Mouse (Mus musculus) CH12.LX (cell line): ENCODE data around the gene Kynu. TPM values are rescaled to one million over a fixed set of nuclear protein-coding genes. Genes with fewer than 3 reads are reported as not detected.

Experiments
- DNase-seq: peaks from one replicate; pipeline ENCODE4 v3.0.0-alpha.2; 2013; ENCODE audit errors: extremely low read depth
- H3K27ac ChIP-seq: 2 replicates; pipeline ENCODE4 v1.5.1; 2012; ENCODE audit warnings: low read depth, mild to moderate bottlenecking, control low read depth, moderate library complexity; ENCODE audit not compliant: insufficient read depth
- H3K27me3 ChIP-seq: replicated peaks from 2 replicates; pipeline ENCODE3; 2012; ENCODE audit warnings: inconsistent platforms
- H3K36me3 ChIP-seq, 2 experiments: replicated peaks in 1 of 2; 2 replicates each; pipeline versions ENCODE3 to v1.6.1; 2012; ENCODE audit warnings: inconsistent platforms in 1 of 2, low read length in 1 of 2, mild to moderate bottlenecking in 1 of 2, mixed read lengths in 1 of 2, moderate library complexity in 1 of 2; ENCODE audit not compliant: control insufficient read depth in 1 of 2, insufficient read depth in 1 of 2
- H3K4me1 ChIP-seq, 2 experiments: 2 replicates each; pipeline ENCODE4 v1.6.1; 2012; ENCODE audit warnings: inconsistent platforms in 1 of 2, moderate library complexity in 1 of 2; ENCODE audit not compliant: insufficient read depth in 2 of 2, control insufficient read depth in 1 of 2
- H3K4me2 ChIP-seq: 2 replicates; pipeline ENCODE4 v1.6.1; 2012; ENCODE audit warnings: low read depth, mild to moderate bottlenecking, control low read depth; ENCODE audit not compliant: poor library complexity, insufficient read depth, severe bottlenecking
- H3K4me3 ChIP-seq, 3 experiments: fragments of 150-350 bp in 1 of 3; sonication (generic) in 1 of 3; replicated peaks in 1 of 3; 2 replicates each; pipeline versions ENCODE3 to v1.5.1; 2011 to 2012; ENCODE audit warnings: low read depth in 2 of 3, low read length in 2 of 3, mild to moderate bottlenecking in 2 of 3, moderate library complexity in 2 of 3, control low read depth in 1 of 3, improper control_type of control experiment in 1 of 3, inconsistent platforms in 1 of 3, mixed read lengths in 1 of 3; ENCODE audit not compliant: poor library complexity in 1 of 3
- H3K79me2 ChIP-seq: replicated peaks from 2 replicates; pipeline ENCODE4 v1.6.1; 2012; ENCODE audit warnings: mild to moderate bottlenecking, moderate library complexity; ENCODE audit not compliant: control insufficient read depth, poor library complexity, insufficient read depth, severe bottlenecking; ENCODE audit errors: extremely low read depth
- H3K9ac ChIP-seq: 2 replicates; pipeline ENCODE4 v1.6.1; 2012; ENCODE audit warnings: low read depth, mild to moderate bottlenecking, control low read depth, moderate library complexity; ENCODE audit not compliant: insufficient read depth
- H3K9me3 ChIP-seq: replicated peaks from 2 replicates; pipeline ENCODE3; 2012; ENCODE audit warnings: low read length, inconsistent platforms, mixed read lengths
- CHD2 ChIP-seq: IDR thresholded peaks from 2 replicates; pipeline ENCODE4 v1.6.1; 2011; ENCODE audit warnings: low read length, improper control_type of control experiment
- ELF1 ChIP-seq: IDR thresholded peaks from 2 replicates; pipeline ENCODE4 v1.6.1; 2014; ENCODE audit warnings: low read depth, mild to moderate bottlenecking, inconsistent platforms, low read length, improper control_type of control experiment
- GABPA ChIP-seq: IDR thresholded peaks from 2 replicates; pipeline ENCODE4 v1.6.1; 2012; ENCODE audit warnings: low read depth, low read length, improper control_type of control experiment, inconsistent platforms; ENCODE audit not compliant: insufficient replicate concordance
- HCFC1 ChIP-seq: IDR thresholded peaks from 2 replicates; pipeline ENCODE4 v1.6.1; 2012; ENCODE audit warnings: low read depth, mild to moderate bottlenecking, inconsistent platforms, low read length, improper control_type of control experiment
- JUN ChIP-seq: IDR thresholded peaks from 2 replicates; pipeline ENCODE4 v1.6.1; 2011; ENCODE audit warnings: low read depth, mild to moderate bottlenecking, low read length, improper control_type of control experiment, moderate library complexity; ENCODE audit not compliant: insufficient read depth
- JUND ChIP-seq: conservative IDR thresholded peaks from 2 replicates; pipeline ENCODE4 v1.6.1; 2011; ENCODE audit warnings: low read depth, low read length, improper control_type of control experiment
- MAFK ChIP-seq: IDR thresholded peaks from 2 replicates; pipeline ENCODE4 v1.6.1; 2011; ENCODE audit warnings: low read length, improper control_type of control experiment; ENCODE audit not compliant: insufficient replicate concordance
- MAZ ChIP-seq: IDR thresholded peaks from 2 replicates; pipeline ENCODE4 v1.6.1; 2012; ENCODE audit warnings: low read depth, mild to moderate bottlenecking, inconsistent platforms, low read length, improper control_type of control experiment, moderate library complexity
- MEF2A ChIP-seq: IDR thresholded peaks from 2 replicates; pipeline ENCODE4 v1.6.1; 2014; ENCODE audit warnings: low read depth, mild to moderate bottlenecking, inconsistent platforms, low read length, improper control_type of control experiment, borderline replicate concordance
- MYC ChIP-seq: IDR thresholded peaks from 2 replicates; pipeline ENCODE4 v1.6.1; 2011; ENCODE audit warnings: low read depth, mild to moderate bottlenecking, improper control_type of control experiment, low read length
- PAX5 ChIP-seq: IDR thresholded peaks from 2 replicates; pipeline ENCODE4 v1.6.1; 2012; ENCODE audit warnings: low read length, inconsistent platforms, mixed read lengths
- RCOR1 ChIP-seq: conservative IDR thresholded peaks from 2 replicates; pipeline ENCODE4 v1.6.1; 2012; ENCODE audit warnings: low read depth, mild to moderate bottlenecking, inconsistent platforms, low read length, improper control_type of control experiment
- SIN3A ChIP-seq: IDR thresholded peaks from 2 replicates; pipeline ENCODE4 v1.6.1; 2012; ENCODE audit warnings: low read length, improper control_type of control experiment, inconsistent platforms
- SMC3 ChIP-seq: IDR thresholded peaks from 2 replicates; pipeline ENCODE4 v1.6.1; 2011; ENCODE audit warnings: low read depth, low read length, improper control_type of control experiment
- TCF12 ChIP-seq: IDR thresholded peaks from 2 replicates; pipeline ENCODE4 v1.6.1; 2014; ENCODE audit warnings: low read depth, mild to moderate bottlenecking, inconsistent platforms, low read length, improper control_type of control experiment
- USF1 ChIP-seq: IDR thresholded peaks from 2 replicates; pipeline ENCODE4 v1.6.1; 2014; ENCODE audit warnings: low read depth, mild to moderate bottlenecking, inconsistent platforms, low read length, improper control_type of control experiment
- ZC3H11A ChIP-seq: IDR thresholded peaks from 2 replicates; pipeline ENCODE4 v1.6.1; 2012; ENCODE audit warnings: low read depth, mild to moderate bottlenecking, inconsistent platforms, low read length, improper control_type of control experiment
- ZMIZ1 ChIP-seq: IDR thresholded peaks from 2 replicates; pipeline ENCODE4 v1.6.1; 2012; ENCODE audit warnings: low read depth, mild to moderate bottlenecking, inconsistent platforms, low read length, improper control_type of control experiment
- ZNF384 ChIP-seq: IDR thresholded peaks from 2 replicates; pipeline ENCODE4 v1.6.1; 2012; ENCODE audit warnings: low read depth, low read length, improper control_type of control experiment, inconsistent platforms
- dilution Hi-C: fragments of 300-500 bp; cut with MboI; formaldehyde crosslinking; loops from 2 replicates; pipeline ENCODE4 v1.14.3; 2020; ENCODE audit warnings: low sequenced_read_pairs; ENCODE audit not compliant: extremely low pct_unique_long_range_greater_than_20kb, extremely low pct_ligation_motif_present
- in situ Hi-C: fragments of 300-500 bp; cut with MboI; formaldehyde crosslinking; loops from 3 replicates; pipeline ENCODE4 v1.14.3; 2019; ENCODE audit warnings: low sequenced_read_pairs, low pct_ligation_motif_present, low pct_unique_long_range_greater_than_20kb, mixed read lengths
- polyA plus RNA-seq: library from polyadenylated mRNA; unstranded; fragments of >175 nt; gene quantifications from 2 replicates; pipeline ENCODE4 v1.2.1, GENCODE M21; 2012; ENCODE audit warnings: low read depth; ENCODE audit not compliant: insufficient read length
- total RNA-seq, 2 experiments: library from RNA; depleted of rRNA; stranded (reverse); fragments of 300-350 nt in 1 of 2; fragments of >200 nt in 1 of 2; gene quantifications; 2 replicates each; pipeline ENCODE4 v1.2.3; 2012 to 2014

Kynu gene
- total and polyA plus RNA-seq, 3 experiments = 42.4 to 106 (median 77.6) TPM

DNA sequence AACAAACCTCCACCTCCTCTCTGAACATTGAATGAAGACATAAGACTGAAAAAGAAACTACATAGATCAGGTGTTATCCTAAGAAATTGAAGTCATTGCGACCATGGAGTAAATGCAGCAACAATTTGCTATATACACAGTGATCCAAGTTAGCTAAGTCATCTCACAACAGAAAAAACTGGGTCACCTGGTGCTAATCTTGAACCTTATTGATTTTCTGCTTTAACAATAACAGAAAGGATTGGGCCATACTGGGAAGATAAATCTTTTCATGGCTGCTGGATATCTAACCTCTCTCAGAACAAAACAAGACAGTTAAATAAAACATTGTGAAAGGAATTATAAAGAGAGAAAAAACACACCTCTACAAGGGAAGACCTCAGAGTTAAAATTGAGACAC lies 8.7 kb upstream of the Kynu start:
- H3K27ac ChIP-seq = no peak overlapping the region
- no peak overlapping the region for H3K4me3 ChIP-seq
- H3K79me2 ChIP-seq = no peaks in the 10 kb centered on the region
- no peaks in the 10 kb centered on the region for H3K27me3 ChIP-seq
- H3K9me3 ChIP-seq = no peaks in the 10 kb centered on the region
- dilution Hi-C loops = no loop called here
- DNase-seq = no peak
- H3K4me1 ChIP-seq = peaks cover 0 to 7% of the 10 kb centered on the region in 2 experiments; a peak in 2 of 4 replicates
- in situ Hi-C loops = no loop called here
- no peak for TF ChIP-seq ELF1
- no peak for TF ChIP-seq MYC
- no peak for TF ChIP-seq ZMIZ1
- no peak for TF ChIP-seq SMC3
- TF ChIP-seq GABPA = no peak
- no peak for TF ChIP-seq JUN
- no peak for TF ChIP-seq HCFC1
- TF ChIP-seq SIN3A = no peak
- no peak for TF ChIP-seq MAFK
- TF ChIP-seq ZNF384 = no peak
- no peak for TF ChIP-seq CHD2
- no peak for TF ChIP-seq RCOR1
- TF ChIP-seq JUND = no peak
- TF ChIP-seq MAZ = no peak
- no peak for TF ChIP-seq ZC3H11A
- no peaks in the 10 kb centered on the region for H3K36me3 ChIP-seq
- no peak overlapping the region for H3K9ac ChIP-seq
- no peak overlapping the region for H3K4me2 ChIP-seq

DNA sequence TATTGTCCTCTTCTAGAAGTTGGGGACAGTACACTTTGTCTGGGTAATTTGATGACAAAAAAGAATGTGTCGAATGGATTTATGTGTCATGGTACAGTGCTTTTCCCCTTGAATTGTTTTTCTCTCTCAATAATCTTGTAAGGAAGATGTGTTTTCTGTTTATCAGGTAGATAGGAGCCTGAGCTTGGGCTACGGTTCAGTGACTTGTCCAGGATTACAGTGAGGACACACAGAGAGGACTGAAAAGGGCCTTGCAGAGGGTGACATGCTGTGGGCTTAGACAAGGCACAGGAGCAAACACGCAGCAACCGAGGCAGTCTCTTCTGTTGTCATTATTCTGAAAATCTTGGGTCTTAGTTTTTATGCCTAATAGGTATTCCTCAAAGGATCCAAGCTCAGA lies 913 bp upstream of the Kynu start:
- Histone ChIP-seq H3K27me3 (no peaks in the 10 kb centered on the region), H3K79me2 (peaks cover 10% of the 10 kb centered on the region), H3K4me2 (no peak overlapping the region), H3K4me1 (peaks cover 7 to 16% of the 10 kb centered on the region in 2 experiments), H3K9ac (no peak overlapping the region), H3K27ac (no peak overlapping the region), H3K9me3 (no peaks in the 10 kb centered on the region), H3K4me3 (no peak overlapping the region), H3K36me3 (peaks cover 0 to 2% of the 10 kb centered on the region in 2 experiments)
- dilution Hi-C loops (no loop called here), in situ Hi-C loops (no loop called here)
- no peak for DNase-seq
- no peak for TF ChIP-seq TCF12
- no peak for TF ChIP-seq GABPA
- TF ChIP-seq MEF2A = no peak
- no peak for TF ChIP-seq JUND
- TF ChIP-seq USF1 = no peak
- no peak for TF ChIP-seq JUN
- TF ChIP-seq ZMIZ1 = no peak
- no peak for TF ChIP-seq PAX5
- TF ChIP-seq ZC3H11A = no peak
